Mouse (Mus musculus): ENCODE data around the gene Nsun3.

The Nsun3 gene

DNA sequence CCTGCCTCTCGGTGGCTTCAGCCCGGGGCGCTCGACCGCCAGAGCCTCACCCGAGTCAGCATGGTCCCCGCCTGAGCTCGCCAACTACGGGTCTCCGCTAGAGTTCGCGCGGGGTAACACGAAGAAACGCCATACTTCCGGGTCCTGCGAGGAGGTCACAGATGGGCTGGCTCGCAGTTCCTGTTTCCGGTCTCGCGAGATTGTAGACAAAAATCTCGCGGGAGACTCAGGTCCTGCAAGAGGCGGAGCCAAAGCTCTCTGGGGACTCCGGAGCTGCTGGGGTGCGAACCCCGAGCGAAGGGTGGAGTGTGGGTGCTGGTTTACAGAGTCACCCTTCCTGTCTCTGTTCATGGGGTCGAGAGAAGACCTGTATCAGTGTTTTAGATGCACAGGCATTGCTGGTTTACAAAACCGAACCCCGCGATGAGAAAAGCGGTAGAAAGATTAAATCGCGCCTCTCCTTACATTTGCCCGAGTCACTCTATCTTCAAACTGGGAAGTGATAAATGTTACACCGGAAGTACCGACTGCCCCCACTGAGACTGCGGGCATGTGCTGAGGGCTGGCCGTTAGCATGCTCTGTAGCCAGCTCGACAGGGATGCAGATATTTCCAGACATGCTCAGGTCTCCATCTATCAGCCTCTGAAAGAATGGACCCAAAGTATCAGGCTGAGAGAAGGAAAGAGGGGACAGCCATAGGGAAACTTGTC is at the start of gene Nsun3:
Nsun3 (minus strand) TSS at position 198 of the 711 bp plus-strand sequence.
- peak; percentile 92 for DNase-seq (ENCODE audit: low read depth)

DNA sequence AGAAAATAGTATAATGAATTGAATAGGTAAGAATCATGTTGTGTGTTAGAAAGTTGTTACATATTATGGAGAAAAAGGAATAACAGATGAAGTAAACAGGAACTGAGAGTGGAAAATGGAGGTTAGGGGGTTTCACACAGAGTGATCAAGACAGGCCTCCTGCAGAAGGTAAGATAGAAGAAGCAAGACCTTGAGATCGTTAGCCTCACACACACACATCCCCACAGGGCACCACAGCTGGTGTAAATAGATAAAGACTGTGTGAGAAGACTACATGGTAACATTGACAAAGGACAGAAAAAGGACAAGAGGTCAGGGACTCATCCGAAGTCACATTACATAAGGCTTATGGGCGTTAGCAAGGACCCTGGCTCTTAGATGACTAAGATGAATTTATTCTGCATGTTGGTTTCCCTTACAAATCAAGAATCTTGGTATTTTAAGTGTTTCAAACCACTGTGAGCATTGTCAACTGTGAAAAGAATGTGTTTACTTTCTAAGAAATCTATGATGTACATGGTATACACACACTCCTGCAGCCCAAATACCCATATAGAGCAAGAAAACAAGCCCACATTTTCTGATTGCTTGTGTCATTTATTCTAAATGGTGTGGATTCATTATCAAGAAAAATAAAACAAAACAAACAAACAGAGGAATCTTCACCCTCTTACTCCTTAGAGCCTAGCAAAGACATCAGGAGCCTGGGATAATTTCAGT is 47.6 kb upstream of the Nsun3 start:
- no peak for DNase-seq (ENCODE audit: low read depth)

GRCm38 (mm10) chr16:62832481-62832880 is 45.9 kb upstream of the Nsun3 start:
- no peak for DNase-seq (ENCODE audit: low read depth)

DNA sequence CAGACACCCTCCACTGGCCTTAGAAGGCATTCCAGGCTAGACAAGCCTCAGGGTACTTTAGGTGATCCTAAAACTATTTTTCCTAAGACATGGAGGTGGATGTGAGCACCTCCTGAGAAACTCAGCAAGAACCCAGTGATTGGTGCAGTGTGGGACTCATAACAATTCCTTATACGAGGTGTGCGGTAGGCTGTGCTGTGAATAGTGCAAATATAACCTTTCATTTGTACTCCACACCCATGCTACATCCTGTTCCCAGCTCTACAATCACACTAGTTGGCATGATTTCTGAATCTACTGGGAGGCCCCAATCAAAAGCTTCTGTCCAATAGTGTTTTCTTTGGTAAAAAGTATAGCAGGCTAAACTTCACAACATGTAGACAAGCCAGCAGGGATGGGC is 45.4 kb upstream of the Nsun3 start:
- DNase-seq (ENCODE audit: low read depth) = no peak

- no peak for DNase-seq (ENCODE audit: low read depth)
Measured at GRCm38 (mm10) chr16:62826156-62827001, 39.8 kb upstream of the Nsun3 start.

DNA sequence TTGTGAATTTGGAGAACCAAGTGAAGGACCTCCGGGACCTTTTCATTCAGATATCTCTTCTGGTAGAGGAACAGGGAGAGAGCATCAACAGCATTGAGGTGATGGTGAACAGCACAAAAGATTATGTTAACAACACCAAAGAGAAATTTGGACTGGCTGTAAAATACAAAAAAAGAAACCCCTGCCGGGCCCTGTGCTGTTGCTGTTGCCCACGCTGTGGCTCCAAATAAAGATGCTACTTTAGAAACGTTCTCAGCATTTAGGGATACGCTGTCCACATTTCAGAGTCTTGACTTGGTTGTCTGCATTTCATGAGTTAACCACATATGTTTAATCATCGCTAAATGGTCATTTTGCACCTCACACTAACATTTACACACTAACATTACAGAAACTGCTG is 35.9 kb upstream of the Nsun3 start:
- DNase-seq (ENCODE audit: low read depth) = no peak

DNA sequence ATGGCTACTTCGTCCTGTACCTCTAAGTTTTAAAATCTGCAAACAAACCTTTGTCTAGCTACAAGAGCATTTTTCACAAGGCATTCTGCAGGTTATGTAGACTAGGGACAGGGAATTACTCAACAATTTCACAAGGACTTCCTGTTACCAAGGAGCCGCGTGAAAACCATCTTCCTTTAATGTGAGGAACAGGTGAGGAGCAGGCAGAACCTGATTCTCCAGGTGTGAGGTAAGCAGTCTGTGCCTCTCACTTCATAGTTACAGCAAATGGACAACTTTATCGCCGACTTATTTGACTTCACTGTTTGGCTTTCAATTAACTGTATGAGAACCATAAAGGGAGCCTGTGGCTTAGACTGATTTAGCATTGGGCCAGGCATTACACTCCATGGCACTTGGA is 27.9 kb upstream of the Nsun3 start, which contains the start of gene Stx19:
Stx19 (plus strand) TSS at position 186 of the 400 bp plus-strand sequence.
- DNase-seq (ENCODE audit: low read depth) = no peak

DNA sequence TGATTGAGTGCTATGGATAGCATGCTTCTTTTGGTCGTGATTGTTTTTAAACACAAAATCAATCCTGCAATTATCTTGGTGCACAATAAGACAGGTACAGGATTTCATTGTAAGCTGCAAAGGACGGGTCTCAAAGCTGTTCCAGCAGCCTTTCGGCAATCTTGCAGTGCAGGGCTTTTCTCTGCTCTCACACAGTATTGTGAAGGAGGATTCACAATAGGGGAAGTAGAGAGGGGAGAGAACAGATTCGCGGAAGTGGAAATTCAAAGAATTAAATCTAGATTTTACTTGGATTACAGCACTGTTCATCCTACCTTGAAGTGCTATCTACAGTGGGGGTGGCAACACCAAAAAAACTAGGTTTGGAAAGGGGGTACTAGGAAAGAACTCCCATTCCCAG is 27.2 kb upstream of the Nsun3 start:
- DNase-seq (ENCODE audit: low read depth) = no peak

DNA sequence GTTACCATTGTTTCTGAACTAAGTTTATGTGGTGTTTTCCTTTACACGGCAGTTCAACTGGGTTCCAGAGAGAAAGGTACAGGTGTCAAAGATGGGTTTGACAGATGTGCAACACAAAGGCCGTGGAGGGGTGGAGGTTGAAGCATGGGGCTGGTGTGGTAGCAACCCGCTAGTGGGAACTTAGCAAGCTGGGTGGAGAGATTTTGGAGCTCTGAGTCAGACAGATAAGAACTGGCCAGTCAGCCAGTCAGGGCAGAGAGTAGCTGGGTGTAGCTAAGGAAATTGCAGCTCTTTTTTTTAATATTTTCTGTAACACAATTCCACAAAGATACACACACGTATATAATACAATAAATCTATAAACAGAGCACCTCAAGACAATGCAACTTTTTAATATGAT is 24.2 kb upstream of the Nsun3 start:
- no peak for DNase-seq (ENCODE audit: low read depth)

DNA sequence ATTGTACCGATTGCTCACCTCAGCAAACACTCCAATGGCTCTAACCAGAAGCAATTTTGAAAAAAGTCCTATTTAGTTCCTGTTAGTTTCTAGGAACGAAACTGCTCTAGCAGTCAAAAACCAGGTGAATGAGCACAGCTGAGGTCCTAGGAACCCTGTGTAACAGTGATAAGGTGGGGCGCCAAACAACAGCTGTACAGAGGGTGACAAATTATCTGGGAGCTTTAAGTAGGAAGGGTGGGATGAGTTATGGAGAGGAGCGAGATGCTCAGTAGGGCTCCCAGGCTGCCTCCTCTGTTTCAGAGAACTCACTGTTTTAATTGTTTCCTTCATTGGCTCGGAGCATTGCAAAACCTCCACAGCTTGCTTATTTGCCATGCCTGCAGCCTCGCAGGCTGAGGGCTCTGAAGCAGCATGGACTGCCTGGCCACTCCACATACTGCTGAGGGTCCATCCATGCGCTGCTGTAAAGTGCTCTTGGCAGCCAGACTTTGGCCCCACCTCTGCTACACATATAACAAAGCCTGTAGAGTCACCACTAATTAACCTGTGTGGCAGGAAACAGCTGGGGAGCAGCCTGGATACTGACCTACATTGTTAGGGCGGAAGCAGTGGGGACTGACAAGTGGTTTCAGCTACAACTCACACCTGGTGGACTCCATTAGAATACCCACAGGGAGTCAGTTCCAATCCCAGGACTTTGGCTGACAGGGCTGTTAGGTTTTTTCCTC is 20.8 kb upstream of the Nsun3 start:
- no peak for DNase-seq (ENCODE audit: low read depth)

- DNase-seq (ENCODE audit: low read depth) = no peak
Measured at GRCm38 (mm10) chr16:62804621-62805020, 18.0 kb upstream of the Nsun3 start.

- DNase-seq (ENCODE audit: low read depth) = no peak
Measured at GRCm38 (mm10) chr16:62799839-62800238, 13.2 kb upstream of the Nsun3 start.

GRCm38 (mm10) chr16:62799426-62799825 is 12.8 kb upstream of the Nsun3 start:
- no peak for DNase-seq (ENCODE audit: low read depth)

DNA sequence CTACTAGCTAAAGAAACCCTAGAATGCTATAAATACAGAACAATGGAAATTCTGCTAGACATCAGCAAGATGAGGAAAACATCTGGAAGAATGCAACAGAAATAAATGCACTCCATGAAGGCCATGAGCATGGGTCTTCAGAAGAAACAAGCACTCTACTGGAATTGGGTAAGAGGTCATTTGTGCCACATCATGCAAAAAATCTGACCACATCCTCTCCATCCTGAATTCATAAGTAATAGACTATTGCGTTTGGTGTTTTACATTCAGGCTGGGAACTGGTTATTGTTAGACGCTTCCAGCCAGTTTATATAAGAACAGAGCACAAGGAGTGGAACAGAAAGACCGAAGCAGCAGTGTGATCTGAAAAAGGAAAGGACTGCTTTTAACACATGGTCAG is 12.2 kb upstream of the Nsun3 start:
- no peak for DNase-seq (ENCODE audit: low read depth)

GRCm38 (mm10) chr16:62796608-62797007 is 10.0 kb upstream of the Nsun3 start:
- DNase-seq (ENCODE audit: low read depth) = no peak

DNA sequence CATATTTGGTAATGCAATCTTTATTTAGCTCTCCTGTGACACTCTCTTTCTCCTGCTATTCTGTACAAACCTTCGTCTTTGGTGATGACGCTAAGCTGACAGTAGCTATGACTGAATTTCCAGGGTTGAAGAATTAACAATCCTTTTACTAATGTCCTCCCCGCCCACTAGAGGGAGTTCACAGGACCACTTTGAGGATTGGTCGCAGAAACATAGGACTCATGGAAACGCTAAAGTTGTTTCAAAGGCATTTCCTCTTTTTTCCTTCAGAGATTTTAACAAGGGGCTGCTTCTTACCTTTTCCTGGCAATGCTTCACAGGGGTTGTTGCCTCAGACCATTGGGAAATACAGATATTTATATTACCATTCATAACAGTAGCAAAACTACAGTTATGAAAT is 4.4 kb downstream of the Nsun3 start:
- no peak for DNase-seq (ENCODE audit: low read depth)

- DNase-seq (ENCODE audit: low read depth) = no peak
Measured at GRCm38 (mm10) chr16:62778282-62778681, 8.3 kb downstream of the Nsun3 start.

GRCm38 (mm10) chr16:62776034-62776433 is 10.6 kb downstream of the Nsun3 start:
- no peak for DNase-seq (ENCODE audit: low read depth)

- DNase-seq (ENCODE audit: low read depth) = no peak
Measured at GRCm38 (mm10) chr16:62773462-62773861, 13.2 kb downstream of the Nsun3 start.

- DNase-seq (ENCODE audit: low read depth) = no peak
Measured at GRCm38 (mm10) chr16:62758340-62758739, 28.3 kb downstream of the Nsun3 start.

- DNase-seq (ENCODE audit: low read depth) = no peak
Measured at GRCm38 (mm10) chr16:62755307-62755706, 31.3 kb downstream of the Nsun3 start.

DNA sequence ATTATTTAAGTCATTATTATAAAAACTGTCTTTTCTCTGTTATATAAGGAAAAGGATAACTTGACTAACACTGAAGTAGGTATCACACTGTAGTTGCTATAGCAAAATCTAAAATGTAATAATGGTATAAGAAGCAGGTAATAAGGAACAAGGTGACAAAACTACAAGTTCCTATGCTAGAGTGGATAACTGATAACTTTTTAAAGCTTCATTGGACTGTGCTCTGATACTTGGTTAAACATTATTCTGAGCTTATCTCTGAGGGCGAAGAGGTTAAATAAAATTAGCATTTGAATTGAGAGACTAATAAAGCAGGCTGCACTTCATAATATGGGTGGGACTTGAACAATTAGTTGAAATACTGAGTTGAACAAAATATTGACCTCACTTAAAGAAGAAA is 33.0 kb downstream of the Nsun3 start:
- no peak for DNase-seq (ENCODE audit: low read depth)
